Mouse (Mus musculus) c-Kit-positive CD71-negative TER-119-negative erythroid progenitor cells, embryonic 14.5 days (primary cell): ENCODE data around the gene Abca4.
A peak's percentile ranks its signal among the peaks of the same experiment; 100 is the strongest.
"Not testable (repeated sequence)": the region's sequence is repeated elsewhere in the genome, so short reads cannot be mapped to it uniquely, and the experiment has no call there.

Experiments used
- DNase-seq: peaks from one replicate; pipeline ENCODE4 v3.0.0-alpha.2; 2013; ENCODE audit warnings: low read depth

Gene Abca4

DNA sequence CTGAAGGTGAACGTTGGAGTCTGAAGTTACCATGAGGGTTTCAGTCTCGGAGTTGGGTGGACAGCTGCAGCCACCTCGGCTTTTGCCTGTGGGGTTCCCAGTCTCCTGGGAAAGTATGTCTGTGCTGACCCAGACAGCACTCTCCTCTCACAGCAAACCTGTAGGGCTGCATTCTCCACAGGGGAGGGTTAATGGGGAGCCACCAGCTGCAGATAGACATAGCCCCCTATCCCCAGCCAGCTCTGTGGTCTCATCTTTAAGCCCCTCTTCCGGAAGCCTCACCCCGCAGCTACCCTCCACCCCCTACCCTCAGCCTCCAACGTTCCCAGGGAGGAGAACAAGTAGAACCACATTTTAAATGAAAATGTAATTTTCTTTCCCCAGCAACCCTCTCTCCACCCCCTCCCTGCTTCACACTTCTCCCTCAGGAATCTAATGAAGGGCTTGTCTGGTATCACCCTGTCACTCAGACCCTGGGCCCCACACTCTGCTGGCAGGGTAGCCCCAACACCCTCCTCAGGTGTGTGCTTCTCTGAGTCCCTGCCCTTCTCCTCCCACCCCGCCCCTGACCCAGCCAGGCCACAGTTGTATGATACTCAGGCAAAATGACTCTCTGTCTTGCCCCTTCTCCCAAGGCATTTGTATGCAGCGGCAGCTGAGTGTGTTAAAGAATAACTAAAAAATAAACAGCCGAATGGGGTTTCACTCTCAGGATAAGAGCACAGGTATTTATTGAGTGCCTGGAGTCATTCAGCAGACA is 14.4 kb downstream of the Abca4 start:
- no peak for DNase-seq

DNA sequence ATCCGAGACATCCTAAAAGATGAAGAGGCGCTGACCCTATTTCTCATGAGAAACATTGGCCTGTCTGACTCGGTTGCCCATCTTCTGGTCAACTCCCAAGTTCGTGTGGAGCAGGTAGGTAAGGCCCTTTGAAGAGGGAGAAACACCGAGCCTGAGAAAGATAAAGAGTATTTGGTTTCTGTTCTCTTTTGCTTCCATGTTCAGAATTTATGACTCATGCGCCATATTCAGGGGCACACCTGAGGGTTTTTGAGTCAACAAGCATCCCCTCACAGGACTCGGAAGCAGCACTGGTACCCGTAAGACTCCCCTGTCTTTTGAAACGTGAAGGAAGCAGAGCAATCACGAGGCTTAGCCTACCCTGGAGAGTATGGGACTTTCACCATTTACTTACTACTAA is 18.3 kb downstream of the Abca4 start:
- no peak for DNase-seq

DNA sequence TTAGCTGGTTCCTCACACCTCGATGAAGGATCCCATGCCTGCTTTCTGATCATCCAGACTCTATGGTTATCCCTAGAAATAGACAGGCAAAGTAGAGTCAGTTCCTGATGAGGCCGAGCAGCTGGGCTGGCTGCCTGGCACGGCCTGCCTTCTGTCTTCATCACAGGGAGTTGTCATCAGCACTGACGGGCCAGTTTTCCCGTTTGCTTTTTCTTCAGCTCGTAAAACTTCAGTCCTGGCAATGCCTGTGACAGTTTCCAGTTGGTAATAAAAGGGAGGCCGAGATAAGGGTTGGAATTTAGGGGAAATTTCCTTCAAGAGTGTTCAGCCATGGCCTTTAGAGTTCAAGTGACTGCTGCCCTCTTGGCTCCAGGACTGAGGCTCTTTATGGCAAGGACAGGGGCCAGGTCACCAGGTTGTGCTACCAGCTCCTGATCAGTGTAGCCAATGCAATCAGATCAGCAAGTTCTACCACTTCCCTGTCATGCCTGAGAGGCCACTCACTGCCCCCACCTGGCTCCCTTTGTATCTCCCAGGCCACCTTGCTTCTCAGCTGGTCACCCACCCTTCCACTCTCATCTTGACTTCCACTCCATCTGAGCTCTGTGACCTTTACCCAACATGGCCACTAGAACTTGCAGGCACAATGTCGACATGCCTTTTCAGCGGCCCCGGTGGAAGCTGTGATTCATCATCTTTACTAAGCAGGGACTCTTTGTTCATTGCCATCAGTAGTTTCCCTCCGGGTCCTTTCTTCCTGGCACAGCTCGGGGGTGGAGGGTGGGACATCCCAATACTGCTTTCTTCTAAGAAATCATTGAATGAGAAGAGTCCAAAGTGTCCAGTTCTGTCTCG is 20.5 kb downstream of the Abca4 start:
- DNase-seq = no peak

DNA sequence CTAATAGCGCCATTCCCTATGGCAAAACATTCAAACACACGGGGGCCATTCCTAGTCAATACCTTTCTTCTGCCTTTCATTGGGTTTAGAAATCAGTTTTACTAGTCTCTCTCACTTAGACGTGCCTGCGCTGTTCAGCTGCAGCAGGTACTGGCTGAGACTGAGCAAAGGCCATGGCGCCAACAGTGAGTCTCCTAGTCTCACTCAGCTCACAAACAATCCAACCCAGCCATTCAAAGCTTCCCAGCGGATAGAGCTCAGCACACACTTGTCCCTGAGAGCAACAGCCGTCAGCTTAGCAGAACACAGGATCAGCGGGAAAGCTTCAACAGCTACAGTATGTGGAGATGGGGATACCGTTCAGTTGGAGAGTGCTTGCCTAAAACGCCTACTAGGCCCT is 27.5 kb downstream of the Abca4 start:
- no peak for DNase-seq

DNA sequence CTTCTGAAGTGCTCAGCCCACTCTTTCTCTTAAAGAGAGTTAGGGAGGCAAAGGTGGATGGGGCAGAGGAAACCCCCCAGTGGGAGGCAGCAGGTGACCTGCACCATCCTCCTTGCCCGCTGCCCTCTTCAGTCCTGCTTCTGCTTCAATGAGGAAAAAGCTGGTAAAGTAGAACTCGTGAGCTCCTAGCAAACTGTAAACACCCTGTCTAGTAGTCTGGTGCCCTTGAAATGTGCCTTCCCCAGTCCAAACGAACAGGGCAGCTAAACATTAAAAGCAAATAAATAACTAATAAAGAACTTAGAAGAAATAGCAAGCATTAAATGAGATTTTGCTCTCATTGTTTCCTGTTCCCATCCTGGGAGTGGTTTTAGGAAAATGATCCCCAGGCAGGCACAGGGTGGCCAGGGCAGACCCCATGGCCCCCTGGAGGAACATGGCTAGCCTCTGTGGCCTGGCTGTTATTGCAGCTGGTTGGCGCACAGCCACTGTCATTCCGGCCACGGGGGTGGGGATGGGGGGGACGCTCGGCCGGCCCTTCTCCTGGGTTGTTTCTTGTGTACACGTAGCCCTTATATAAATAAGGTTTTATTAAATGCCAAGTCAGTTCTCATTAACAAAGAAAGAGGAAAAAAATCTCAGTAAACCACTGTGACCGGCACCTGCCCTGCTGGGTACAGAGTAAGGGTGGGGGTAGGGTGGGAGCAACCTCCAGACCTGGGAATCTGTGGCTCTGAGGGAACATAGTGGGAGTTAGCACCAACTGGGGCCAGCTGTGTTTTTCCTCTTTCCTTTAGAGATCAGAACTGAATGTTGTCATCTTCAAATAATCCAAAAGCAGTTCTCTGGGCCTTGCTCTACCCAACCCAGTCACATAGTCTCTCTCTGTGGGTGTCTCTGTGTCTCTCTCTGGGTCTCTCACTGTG is 28.7 kb downstream of the Abca4 start:
- no peak for DNase-seq

DNA sequence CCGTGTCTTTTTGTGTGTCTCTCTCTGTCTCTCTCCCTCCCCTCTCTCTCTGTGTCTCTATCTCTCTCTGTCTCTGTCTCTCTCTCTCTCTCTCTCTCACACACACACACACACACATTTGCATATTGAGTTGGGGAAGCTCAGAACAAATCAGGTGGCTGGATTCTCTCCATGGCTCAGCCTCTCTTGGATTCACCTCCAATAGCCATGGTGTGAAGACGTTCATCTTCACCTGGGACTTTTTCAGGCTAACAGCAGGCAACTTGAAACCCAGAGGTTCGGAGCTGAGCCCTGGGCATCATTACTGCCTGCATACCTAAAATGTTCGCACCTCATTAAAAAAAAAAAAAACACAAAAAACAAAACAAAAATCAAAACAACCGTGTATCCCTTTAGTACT is 29.4 kb downstream of the Abca4 start:
- no peak for DNase-seq

DNA sequence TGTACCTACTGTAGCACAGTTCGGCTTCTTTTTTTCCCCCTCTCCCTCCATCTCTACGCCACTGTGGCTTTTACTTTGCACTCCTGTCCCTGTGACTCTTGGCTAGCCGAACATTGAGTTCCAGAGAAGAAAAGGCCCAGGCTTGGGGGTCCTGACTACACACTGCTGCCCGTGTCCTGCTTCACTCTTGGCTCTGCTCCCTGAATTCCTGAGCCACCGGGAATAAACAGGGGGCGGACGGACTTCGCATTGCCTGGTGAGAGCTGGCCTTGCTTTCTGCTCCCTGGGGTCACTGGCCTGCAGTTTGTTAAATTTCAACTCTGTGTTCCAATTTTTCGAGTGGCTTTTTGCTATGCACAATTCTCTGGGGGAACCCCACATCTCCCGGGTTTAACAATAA is 30.1 kb downstream of the Abca4 start:
- no peak for DNase-seq

DNA sequence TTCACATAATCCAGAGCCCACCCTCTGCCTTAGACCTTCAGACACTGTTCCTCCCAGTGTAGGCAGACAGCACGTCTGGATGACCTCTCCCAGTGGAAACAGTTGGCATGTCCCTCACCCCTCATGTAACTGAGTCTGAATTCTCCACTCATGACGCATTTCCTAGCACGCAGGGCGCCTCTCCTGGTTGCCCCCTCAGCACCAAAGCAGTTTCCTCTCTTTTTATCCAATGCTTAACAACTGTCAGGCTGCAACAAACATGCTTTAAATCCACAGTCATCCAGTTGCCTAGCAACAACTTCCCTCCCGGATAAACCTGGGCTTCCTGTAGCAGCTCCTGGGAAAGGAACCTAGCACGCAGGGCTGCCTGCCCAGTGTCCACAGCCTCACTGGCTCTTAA is 33.9 kb downstream of the Abca4 start:
- no peak for DNase-seq

DNA sequence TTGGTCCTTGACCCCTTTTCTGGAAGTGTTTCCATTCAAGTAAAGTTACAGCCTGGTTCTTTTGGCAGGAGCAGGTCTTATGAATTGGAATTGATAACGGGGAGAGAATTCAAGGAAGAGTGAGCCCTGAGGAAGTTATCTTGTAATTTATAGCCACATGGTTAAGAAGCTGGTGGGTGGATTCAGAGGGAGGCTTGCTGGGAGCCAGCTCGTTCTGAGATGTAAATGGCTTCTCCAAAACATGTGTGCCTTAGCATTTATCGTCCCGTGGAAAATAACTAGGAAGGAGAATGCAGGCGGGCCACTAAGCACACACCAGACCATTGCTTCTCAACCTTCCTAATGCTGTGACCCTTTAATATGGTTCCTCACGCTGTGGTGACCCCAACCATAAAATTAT is 34.9 kb downstream of the Abca4 start:
- DNase-seq = no peak

DNA sequence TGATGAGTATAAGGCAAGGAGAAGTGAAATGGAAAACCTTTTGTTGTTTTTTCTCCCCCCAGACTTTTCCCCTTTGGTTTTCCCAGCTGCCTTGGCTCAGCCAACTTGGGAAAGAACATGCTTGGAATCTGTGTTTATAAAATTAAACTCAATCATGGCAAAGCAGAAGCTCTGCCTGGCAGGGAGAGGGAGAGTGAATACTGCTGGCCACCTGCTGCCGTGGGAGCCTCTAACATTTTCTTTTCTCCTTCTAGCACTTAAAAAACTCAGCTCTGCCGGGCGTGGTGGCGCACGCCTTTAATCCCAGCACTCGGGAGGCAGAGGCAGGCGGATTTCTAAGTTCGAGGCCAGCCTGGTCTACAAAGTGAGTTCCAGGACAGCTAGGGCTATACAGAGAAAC is 37.4 kb downstream of the Abca4 start:
- DNase-seq = not testable (repeated sequence)

DNA sequence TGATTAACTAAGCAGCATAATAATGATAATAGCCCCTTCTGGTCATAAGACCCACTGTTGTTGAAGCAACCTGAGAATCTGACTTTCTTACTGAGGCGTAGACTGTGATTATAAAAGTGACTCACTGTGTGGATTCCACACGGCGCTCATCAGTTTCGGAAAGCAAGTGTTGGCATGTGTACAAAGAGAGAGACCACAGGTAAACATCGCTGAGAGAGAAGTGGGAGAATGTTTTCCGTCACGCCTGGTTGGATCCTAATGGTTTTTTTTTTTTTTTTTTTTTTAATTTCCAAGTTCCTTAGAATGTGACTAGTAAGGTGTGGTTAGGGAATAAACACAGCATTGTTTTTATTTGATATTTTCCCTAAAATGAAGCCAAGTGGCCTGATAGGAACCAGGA is 38.1 kb downstream of the Abca4 start:
- DNase-seq = no peak

DNA sequence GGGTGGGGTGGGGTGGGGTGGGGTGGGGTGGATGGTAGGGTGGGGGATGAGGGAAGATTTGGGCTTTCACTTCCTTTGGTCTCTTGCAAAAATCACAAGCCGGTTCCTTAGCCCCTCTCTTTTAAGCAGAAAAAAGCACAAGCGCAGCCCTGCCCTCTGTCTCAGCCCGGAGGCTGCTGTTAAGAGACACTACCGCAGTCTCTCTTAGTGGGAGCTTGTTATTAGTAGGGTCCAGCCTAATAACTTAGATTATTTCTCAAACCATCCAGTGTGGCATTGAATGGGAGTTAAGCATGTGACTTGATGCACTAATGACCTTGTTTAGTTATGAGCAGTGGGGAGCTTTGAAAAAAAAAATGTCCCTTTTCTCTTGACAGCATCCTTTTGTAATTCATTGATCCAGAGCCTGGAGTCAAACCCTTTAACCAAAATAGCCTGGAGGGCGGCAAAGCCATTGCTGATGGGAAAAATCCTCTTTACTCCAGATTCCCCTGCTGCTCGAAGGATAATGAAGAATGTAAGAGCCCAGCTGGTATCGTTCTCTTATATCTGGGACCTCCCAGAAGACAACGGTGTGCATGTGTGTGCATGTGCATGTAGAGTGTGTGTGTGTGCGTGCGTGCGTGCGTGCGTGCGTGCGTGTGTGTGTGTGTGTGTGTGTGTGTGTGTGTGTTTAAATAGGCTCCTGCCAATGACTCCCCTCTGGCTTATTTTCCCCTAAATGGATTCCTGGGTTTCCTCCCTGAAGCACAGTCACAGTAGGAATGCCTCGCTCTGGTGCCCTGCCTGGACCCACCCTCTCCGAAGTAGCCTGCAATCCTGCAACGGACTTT is 41.1 kb downstream of the Abca4 start:
- DNase-seq = no peak

DNA sequence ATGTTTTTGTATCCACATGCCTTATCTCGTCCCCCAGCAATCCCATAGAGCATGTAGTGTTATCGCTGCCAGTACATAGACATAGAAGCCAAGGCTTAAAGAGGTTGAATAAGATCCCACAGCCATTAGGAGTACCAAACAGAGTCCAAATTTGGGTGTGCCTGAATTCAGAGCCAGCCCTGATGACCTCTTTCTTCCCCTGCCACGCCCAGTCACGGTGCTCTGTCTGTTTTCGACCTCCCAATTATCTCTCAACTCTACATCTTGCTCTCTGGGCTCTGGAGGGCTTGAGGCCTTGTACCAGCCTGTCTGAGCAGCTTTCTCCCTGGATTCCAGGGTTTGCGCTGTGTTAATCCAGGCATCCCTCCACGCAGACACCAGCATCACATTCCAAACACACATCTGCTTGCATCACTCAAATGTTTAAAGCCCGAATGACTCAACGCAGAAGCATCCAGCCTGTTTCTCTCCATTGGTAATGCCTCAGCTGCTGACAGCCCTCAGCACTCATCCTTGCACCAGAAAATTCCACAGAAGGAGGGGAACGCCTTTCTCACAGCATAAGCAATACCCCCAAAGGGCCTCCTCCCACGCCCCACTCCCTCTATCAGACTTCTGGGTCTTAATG is 43.9 kb downstream of the Abca4 start:
- no peak for DNase-seq

DNA sequence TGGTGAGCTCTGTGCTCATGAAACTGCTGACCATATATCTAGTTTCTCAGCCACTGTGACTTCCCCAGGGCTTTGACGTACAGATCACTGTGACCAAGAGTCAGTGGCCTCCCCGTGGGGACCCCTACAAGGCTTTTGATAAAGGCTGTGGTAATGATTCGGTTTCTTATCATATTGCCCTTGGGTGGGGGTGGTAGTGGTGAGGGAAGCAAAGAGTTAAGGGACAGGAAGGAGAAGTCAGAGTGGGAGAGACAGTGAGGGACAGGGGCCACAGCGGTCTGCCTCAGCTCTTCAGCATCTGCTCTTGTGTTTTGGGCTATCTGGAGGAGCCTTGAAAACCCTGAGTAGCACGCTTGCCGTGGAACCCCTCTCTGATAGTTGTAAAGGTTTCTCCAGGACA is 46.1 kb downstream of the Abca4 start:
- no peak for DNase-seq

DNA sequence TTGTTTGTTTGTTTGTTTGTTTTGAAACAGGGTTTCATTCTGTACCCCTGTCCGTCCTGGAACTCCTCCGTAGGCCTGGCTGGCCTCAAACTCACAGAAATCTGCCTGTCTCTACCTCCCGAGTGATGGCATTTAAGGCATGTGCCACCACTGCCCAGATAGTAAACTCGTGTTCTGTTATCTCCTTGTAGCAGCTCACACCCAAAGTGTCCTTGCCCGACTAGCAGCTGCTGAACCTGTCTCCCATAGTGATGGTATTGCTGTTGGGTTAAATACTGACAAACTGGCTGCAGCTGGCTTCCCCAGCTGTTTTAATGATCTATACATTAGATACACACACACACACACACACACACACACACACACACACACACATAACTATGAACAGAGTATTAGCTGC is 55.5 kb downstream of the Abca4 start:
- DNase-seq = no peak

DNA sequence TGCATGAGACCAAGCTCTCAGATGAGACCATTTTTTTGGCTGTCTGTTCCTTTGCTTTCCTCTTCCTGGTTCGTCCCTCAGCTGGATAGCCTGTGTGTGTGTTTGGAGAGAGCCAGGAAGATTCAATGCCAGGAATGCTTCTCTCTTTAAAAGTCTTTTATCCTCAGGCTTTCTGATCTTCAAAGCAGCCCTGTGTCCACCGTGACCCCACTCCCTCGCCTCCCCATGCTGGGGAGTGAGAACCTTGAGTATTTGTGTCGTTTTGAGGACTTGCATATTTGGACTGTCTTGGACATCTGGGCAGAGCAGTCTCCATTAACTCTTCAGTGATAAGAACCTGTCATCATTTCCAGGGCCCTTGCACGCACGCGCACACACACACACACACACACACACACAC is 57.8 kb downstream of the Abca4 start:
- DNase-seq = no peak

DNA sequence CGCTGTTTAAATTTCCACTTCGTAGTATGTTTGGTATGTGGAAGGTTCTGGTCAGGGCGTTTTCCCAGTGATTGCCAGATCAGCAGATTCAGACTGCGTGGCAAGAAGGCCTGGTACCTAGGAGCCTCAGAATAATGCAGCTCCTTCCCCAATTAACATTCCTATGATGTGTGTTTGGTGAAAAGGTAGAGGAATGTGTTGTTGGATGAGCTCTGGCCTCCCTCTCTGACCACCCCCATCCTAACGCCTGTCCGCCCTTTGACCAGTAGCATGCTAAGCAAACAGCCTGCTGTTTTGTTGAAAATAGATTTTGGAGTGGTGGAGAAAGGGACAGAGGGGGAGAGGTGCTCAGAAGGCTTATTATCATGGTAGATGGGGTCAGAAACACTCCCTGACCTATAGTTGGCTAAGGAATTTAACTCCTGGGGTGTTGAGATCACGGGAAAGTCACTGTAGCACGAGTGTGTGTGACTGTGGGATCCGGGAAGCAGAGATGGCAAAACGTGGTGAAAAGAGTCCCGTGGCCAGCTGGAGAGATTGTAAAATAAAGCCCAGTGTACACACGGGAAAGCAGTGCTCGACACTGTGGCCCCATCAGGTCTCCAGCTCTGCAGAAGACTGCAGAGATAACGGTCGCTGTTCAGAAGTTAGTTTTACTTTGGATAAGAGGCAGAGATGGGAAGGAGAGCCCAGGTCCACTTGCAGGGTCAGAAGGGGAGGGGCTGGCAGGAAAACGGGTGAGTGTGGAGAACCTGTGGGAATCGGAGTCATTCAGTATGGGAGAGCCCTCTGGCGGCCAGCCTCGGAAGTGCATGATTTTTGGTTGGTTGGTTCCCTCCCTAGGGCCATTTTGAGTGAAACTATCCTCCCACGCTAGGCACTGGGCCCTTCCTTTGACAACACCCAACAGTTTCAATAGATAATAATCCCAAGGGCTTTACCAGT is 59.9 kb downstream of the Abca4 start:
- DNase-seq = peak; percentile 49

DNA sequence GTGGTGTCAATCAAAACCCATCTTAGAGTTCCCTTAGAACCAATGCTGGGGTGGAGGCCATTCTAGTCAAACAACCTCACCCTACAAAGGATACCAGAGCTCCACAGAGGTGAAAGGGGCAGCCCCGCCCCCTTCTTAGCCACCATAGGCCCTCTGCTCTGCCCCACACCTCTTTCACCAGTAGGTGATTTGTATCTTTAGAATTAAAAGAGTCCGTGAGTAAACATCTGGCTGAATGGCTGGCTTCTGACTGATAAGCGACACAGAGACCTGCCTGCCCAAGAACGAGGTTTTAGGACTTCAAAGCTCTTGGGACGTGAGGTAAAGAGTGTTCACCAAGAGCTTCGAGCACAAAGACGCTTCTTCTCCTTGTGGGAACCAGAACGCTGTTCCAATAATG is 62.7 kb downstream of the Abca4 start:
- no peak for DNase-seq

DNA sequence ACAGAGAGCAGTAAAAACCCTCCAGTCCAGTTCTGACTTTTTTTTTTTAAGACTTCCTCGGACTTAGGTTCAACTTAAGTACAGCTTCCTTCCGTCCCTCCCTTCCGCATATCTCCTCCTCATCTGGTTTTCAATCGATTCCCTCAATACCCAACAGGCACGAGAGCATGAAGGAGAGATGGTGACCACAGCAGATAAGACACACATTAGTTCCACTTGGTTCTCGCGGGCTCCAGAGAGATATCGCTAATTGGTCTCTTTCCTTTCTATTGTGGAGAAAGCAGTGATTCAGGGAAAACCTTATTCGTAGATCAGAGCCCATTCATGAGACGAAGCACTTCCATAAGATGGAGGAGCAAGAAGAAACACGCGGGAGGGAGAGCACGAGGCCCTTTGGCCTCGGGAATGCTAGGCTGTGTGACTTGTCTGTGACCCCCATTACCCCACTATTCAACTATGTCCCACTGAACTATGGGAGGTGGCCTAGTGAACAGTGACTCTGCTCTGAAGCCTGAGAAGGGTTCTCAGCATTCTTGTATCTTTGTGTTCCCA is 63.5 kb downstream of the Abca4 start:
- no peak for DNase-seq

DNA sequence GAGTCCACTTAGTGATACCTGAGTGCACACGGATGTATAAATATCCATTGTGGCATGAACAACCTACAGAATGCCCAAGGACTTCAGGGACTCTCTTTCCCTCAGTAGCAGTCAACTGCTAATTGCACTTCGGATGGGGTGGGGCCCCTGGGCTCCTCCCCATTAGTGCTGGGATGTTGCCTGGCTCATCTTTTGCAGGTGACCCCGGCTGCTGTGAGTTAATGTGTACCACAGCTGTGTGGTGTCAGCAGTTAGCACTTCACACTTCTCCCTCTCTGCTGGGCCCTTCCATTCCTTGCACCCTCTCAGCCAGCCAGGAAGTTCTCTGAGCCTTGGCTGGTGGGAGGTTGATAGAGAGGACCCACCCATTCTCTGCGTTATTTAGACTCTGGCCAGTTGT is 65.2 kb downstream of the Abca4 start:
- DNase-seq = no peak
